Mouse (Mus musculus): ENCODE measurements around the gene Mlx. TPM values are rescaled to one million over a fixed set of nuclear protein-coding genes. Genes with fewer than 3 reads are reported as not detected.

Mlx gene
- total and polyA plus RNA-seq, 2 experiments from 2014 or later, result 68.0 to 82.4 TPM

GRCm38 (mm10) chr11:101059473-101059872, 27.6 kb upstream of the Mlx start:
- Histone ChIP-seq H3K27ac (ENCODE audit: low read depth, low read length) (no peak overlapping the region), H3K4me2 (ENCODE audit: low read depth) (no peak overlapping the region), H3K27me3 (ENCODE audit: insufficient read depth, low read length) (no peaks in the 10 kb centered on the region), H3K36me3 (ENCODE audit: insufficient read depth) (peaks cover 81% of the 10 kb centered on the region), H3K9ac (no peak overlapping the region), H3K4me1 (ENCODE audit: insufficient read depth) (no peaks in the 10 kb centered on the region), H3K4me3 (ENCODE audit: low read depth, low read length) (no peak overlapping the region), H3K9me3 (ENCODE audit: low read length) (no peaks in the 10 kb centered on the region)
- 70% methylated on average over 10 of the region's 10 CpGs for WGBS
- ATAC-seq (no peak), DNase-seq (no peak)
- no peak for TF ChIP-seq CTCF (IDR thresholded peaks at IDR 0.05; ENCODE audit: low read depth)

GRCm38 (mm10) chr11:101060126-101060525, 27.0 kb upstream of the Mlx start:
- TF ChIP-seq CTCF (IDR thresholded peaks at IDR 0.05; ENCODE audit: low read depth), result no peak
- no peak overlapping the region for H3K4me2 ChIP-seq (ENCODE audit: low read depth)
- no peaks in the 10 kb centered on the region for H3K4me1 ChIP-seq (ENCODE audit: insufficient read depth)
- WGBS, result 74% methylated on average over 8 of the region's 8 CpGs
- H3K9me3 ChIP-seq (ENCODE audit: low read length), result no peaks in the 10 kb centered on the region
- H3K27ac ChIP-seq (ENCODE audit: low read depth, low read length), result no peak overlapping the region
- H3K4me3 ChIP-seq (ENCODE audit: low read depth, low read length), result no peak overlapping the region
- H3K9ac ChIP-seq, result no peak overlapping the region
- DNase-seq (no peak), ATAC-seq (no peak)
- H3K27me3 ChIP-seq (ENCODE audit: insufficient read depth, low read length), result no peaks in the 10 kb centered on the region
- H3K36me3 ChIP-seq (ENCODE audit: insufficient read depth), result peaks cover 78% of the 10 kb centered on the region

- H3K27me3 ChIP-seq (ENCODE audit: insufficient read depth, low read length), result no peaks in the 10 kb centered on the region
- H3K4me1 ChIP-seq (ENCODE audit: insufficient read depth), result no peaks in the 10 kb centered on the region
- no peaks in the 10 kb centered on the region for H3K9me3 ChIP-seq (ENCODE audit: low read length)
- no peak overlapping the region for H3K4me2 ChIP-seq (ENCODE audit: low read depth)
- no peak overlapping the region for H3K4me3 ChIP-seq (ENCODE audit: low read depth, low read length)
- peaks cover 68% of the 10 kb centered on the region for H3K36me3 ChIP-seq (ENCODE audit: insufficient read depth)
- DNase-seq (no peak), ATAC-seq (no peak)
- 87% methylated on average over 5 of the region's 5 CpGs for WGBS
- no peak overlapping the region for H3K27ac ChIP-seq (ENCODE audit: low read depth, low read length)
- no peak for TF ChIP-seq CTCF (IDR thresholded peaks at IDR 0.05; ENCODE audit: low read depth)
- no peak overlapping the region for H3K9ac ChIP-seq
These were observed 26.0 kb upstream of the Mlx start for GRCm38 (mm10) chr11:101061049-101061448.

GRCm38 (mm10) chr11:101062165-101062884, 24.8 kb upstream of the Mlx start:
- Histone ChIP-seq H3K36me3 (ENCODE audit: insufficient read depth) (peaks cover 56% of the 10 kb centered on the region), H3K4me2 (ENCODE audit: low read depth) (no peak overlapping the region), H3K9me3 (ENCODE audit: low read length) (no peaks in the 10 kb centered on the region), H3K27me3 (ENCODE audit: insufficient read depth, low read length) (no peaks in the 10 kb centered on the region), H3K4me1 (ENCODE audit: insufficient read depth) (peaks cover 4% of the 10 kb centered on the region; the same call in 1 of the 2 replicates), H3K27ac (ENCODE audit: low read depth, low read length) (no peak overlapping the region), H3K9ac (no peak overlapping the region), H3K4me3 (ENCODE audit: low read depth, low read length) (no peak overlapping the region)
- DNase-seq (no peak), ATAC-seq (no peak)
- WGBS, result 73% methylated on average over 12 of the region's 12 CpGs
- TF ChIP-seq CTCF (IDR thresholded peaks at IDR 0.05; ENCODE audit: low read depth), result no peak

- H3K36me3 ChIP-seq (ENCODE audit: insufficient read depth), result peaks cover 48% of the 10 kb centered on the region
These were observed 24.0 kb upstream of the Mlx start for GRCm38 (mm10) chr11:101062971-101063675.

GRCm38 (mm10) chr11:101063676-101064327, 23.3 kb upstream of the Mlx start:
- DNase-seq (no peak), ATAC-seq (peak; percentile 40)
- H3K27me3 ChIP-seq (ENCODE audit: insufficient read depth, low read length), result no peaks in the 10 kb centered on the region
- no peak overlapping the region for H3K4me3 ChIP-seq (ENCODE audit: low read depth, low read length)
- 52% methylated on average over 12 of the region's 12 CpGs for WGBS
- H3K4me1 ChIP-seq (ENCODE audit: insufficient read depth), result peaks cover 4% of the 10 kb centered on the region; the same call in 1 of the 2 replicates
- H3K9ac ChIP-seq, result no peak overlapping the region
- peaks cover 41% of the 10 kb centered on the region for H3K36me3 ChIP-seq (ENCODE audit: insufficient read depth)
- no peak for TF ChIP-seq CTCF (IDR thresholded peaks at IDR 0.05; ENCODE audit: low read depth)
- H3K9me3 ChIP-seq (ENCODE audit: low read length), result no peaks in the 10 kb centered on the region
- peak overlapping the region; percentile 31; the same call in 1 of the 2 replicates for H3K27ac ChIP-seq (ENCODE audit: low read depth, low read length)
- H3K4me2 ChIP-seq (ENCODE audit: low read depth), result no peak overlapping the region

More at GRCm38 (mm10) chr11:101062971-101063675, 24.0 kb upstream of the Mlx start:
- Histone ChIP-seq H3K4me1 (ENCODE audit: insufficient read depth) (peaks cover 4% of the 10 kb centered on the region; the same call in 1 of the 2 replicates), H3K4me2 (ENCODE audit: low read depth) (no peak overlapping the region), H3K4me3 (ENCODE audit: low read depth, low read length) (no peak overlapping the region), H3K9ac (no peak overlapping the region), H3K27me3 (ENCODE audit: insufficient read depth, low read length) (no peaks in the 10 kb centered on the region), H3K9me3 (ENCODE audit: low read length) (no peaks in the 10 kb centered on the region), H3K27ac (ENCODE audit: low read depth, low read length) (no peak overlapping the region)
- no peak for TF ChIP-seq CTCF (IDR thresholded peaks at IDR 0.05; ENCODE audit: low read depth)
- 85% methylated on average over 14 of the region's 14 CpGs for WGBS
- DNase-seq (no peak), ATAC-seq (no peak)
